Mouse (Mus musculus): ENCODE measurements at regions not wholly inside any gene's neighbourhood (a gene's known extent, or its start where the extent isn't known, plus 50 kb on each side); places are given as distances from the start of the nearest gene placed in this dataset.

DNA sequence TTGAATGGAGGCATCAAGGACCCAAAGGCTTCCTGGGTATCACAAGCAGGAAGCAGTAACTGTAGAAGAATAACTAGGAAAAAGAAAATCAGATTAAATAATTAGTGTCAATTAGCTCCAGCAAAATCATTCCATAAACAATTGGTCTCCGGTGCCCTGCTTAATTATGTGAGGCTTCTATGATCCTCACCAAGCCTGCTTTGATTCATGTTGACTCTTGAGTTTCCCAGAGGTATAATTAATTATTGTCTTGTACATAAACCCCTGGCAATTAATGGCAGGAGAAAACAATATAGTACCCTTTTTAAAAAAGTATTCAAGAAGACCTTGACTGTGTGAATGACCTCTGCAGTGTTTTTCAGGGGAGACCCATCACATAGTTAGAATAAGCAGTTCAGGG lies 61.5 kb upstream of the Sp8 start:
- Histone ChIP-seq H3K4me1 (replicated peaks) (no peaks in the 10 kb centered on the region), H3K27ac (no peak overlapping the region), H3K27me3 (no peaks in the 10 kb centered on the region), H3K4me2 (no peak overlapping the region), H3K9me3 (no peaks in the 10 kb centered on the region), H3K9ac (replicated peaks) (no peak overlapping the region), H3K36me3 (no peaks in the 10 kb centered on the region), H3K4me3 (replicated peaks) (no peak overlapping the region)
- 56% methylated on average over 1 of the region's 1 CpGs for WGBS
- no peak for ATAC-seq (ENCODE audit: insufficient number of reproducible peaks, insufficient read depth, low FRiP score, low TSS enrichment, low read depth)

DNA sequence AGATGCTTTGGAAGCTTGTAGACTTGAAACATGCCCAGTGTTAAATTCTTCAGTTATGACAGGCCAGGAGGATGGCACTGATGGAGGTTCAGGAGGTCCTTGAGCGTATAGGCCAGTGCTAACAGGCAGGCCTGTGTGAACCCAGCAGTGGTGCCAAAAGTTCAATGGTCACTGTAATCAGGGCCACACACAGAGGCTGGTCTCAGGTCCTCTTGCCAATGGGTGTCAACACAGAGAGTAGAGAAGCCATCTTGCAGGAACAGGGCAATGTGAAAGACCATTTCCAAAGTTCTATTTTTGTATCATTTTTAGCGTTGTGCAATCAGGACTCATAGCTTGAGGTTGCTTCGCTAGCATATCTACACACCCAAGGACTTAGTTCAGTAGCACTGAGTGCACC lies 64.2 kb upstream of the Sp8 start:
- H3K4me3 ChIP-seq (replicated peaks): no peak overlapping the region
- H3K27me3 ChIP-seq: no peaks in the 10 kb centered on the region
- no peaks in the 10 kb centered on the region for H3K36me3 ChIP-seq
- no peak for ATAC-seq (ENCODE audit: insufficient number of reproducible peaks, insufficient read depth, low FRiP score, low TSS enrichment, low read depth)
- no peaks in the 10 kb centered on the region for H3K9me3 ChIP-seq
- no peak overlapping the region for H3K4me2 ChIP-seq
- 91% methylated on average over 3 of the region's 3 CpGs for WGBS
- H3K9ac ChIP-seq (replicated peaks): no peak overlapping the region
- no peaks in the 10 kb centered on the region for H3K4me1 ChIP-seq (replicated peaks)
- no peak overlapping the region for H3K27ac ChIP-seq

DNA sequence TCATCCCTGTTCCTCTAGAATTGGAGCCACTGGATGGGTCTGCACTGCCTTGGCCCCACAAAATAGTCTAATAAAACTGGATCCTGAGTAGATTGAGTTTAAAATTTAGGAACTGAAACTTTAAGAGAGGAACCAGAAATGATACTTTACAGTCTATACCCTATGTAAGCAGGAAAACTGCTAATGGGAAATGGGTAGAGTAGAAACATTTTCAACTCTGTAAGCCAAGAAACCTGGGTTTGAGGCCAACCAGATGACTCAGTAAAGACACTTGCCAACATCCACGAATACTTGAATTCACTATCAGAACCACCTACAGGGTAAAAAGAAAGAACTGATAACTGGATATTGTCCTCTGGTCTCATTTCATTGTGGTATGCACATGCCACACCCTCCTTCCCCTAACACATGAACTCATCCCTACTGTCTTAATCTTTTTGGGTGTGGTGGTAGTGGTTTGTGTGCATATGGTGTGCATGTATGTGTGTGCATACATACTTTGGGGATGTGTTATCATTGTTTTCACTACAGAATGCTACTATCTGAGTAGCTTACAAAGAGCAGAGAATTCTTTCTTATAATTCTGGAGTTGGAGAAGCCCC lies 70.6 kb upstream of the Sp8 start:
- WGBS: 84% methylated on average over 1 of the region's 1 CpGs
- no peaks in the 10 kb centered on the region for H3K27me3 ChIP-seq

DNA sequence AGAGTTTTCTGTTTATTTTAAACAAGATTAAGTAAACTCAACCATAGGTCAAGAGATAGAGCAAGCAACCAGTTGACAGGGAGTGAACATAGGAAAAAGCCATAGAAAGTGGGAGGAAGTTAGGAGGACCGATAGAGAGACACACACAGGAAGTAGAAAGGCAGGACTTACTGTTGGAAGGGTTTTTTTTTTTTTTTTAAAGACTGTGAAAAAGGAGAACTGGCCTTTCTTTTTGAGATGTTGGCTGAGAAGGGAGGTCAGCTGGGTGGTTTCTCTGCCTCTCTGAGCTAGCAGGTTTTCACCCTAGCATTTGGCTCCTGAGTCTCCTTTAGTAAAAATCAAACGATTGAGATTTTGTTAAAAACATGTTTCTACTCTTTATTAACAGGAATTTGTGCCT lies 73.3 kb upstream of the Sp8 start:
- H3K4me3 ChIP-seq (replicated peaks): no peak overlapping the region
- no peaks in the 10 kb centered on the region for H3K9me3 ChIP-seq
- no peak for ATAC-seq (ENCODE audit: insufficient number of reproducible peaks, insufficient read depth, low FRiP score, low TSS enrichment, low read depth)
- no peak overlapping the region for H3K27ac ChIP-seq
- H3K27me3 ChIP-seq: no peaks in the 10 kb centered on the region
- H3K4me2 ChIP-seq: no peak overlapping the region
- WGBS: 82% methylated on average over 2 of the region's 2 CpGs
- no peaks in the 10 kb centered on the region for H3K4me1 ChIP-seq (replicated peaks)
- no peaks in the 10 kb centered on the region for H3K36me3 ChIP-seq
- no peak overlapping the region for H3K9ac ChIP-seq (replicated peaks)

More for the DNA sequence above, 70.6 kb upstream of the Sp8 start:
- Histone ChIP-seq H3K4me1 (replicated peaks) (no peaks in the 10 kb centered on the region), H3K9ac (replicated peaks) (no peak overlapping the region), H3K4me3 (replicated peaks) (no peak overlapping the region), H3K36me3 (no peaks in the 10 kb centered on the region), H3K27ac (no peak overlapping the region), H3K9me3 (no peaks in the 10 kb centered on the region), H3K4me2 (no peak overlapping the region)
- no peak for ATAC-seq (ENCODE audit: insufficient number of reproducible peaks, insufficient read depth, low FRiP score, low TSS enrichment, low read depth)

DNA sequence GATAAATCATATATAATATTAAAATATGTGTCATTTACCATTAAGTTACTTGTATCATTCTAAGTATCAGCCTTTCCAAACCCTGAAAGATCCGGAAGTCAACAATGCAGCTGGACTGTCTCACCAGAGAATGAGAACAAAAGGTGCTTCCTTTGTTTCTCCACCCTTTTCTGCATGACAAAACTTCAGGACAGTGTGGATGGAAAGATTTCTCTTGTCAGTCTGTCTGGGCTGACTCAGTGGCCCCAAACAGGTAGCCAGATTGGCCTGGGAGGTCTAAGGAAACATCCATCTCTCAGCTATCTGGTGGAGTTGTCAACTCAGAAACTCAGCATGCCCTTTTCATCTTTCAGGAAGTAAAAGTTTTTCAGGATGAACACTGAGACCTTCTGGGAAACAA lies 79.7 kb upstream of the Sp8 start:
- ATAC-seq (ENCODE audit: insufficient number of reproducible peaks, insufficient read depth, low FRiP score, low TSS enrichment, low read depth): no peak
- H3K27me3 ChIP-seq: no peaks in the 10 kb centered on the region
- no peak overlapping the region for H3K9ac ChIP-seq (replicated peaks)
- H3K9me3 ChIP-seq: no peaks in the 10 kb centered on the region
- no peak overlapping the region for H3K27ac ChIP-seq
- no peak overlapping the region for H3K4me3 ChIP-seq (replicated peaks)
- H3K4me1 ChIP-seq (replicated peaks): no peaks in the 10 kb centered on the region
- H3K4me2 ChIP-seq: no peak overlapping the region
- no peaks in the 10 kb centered on the region for H3K36me3 ChIP-seq
- 79% methylated on average over 1 of the region's 1 CpGs for WGBS

DNA sequence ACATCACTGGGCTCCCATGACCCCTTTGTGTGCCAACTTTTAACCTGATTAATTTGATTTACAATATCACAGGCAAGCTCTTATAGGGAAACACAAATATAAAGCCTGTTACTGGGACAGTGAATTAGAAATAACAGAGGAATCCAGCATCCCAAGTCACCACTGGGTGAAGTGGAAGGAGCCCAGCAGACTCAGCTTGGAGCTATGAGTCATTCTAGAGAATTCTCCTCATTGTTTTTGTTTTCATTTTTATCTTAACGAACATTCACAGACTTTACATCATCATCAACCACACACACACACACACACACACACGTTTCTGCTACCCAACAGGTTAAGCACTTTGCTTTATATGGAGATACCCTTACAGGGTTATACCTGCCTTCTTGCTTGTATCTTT lies 92.1 kb upstream of the Sp8 start:
- Histone ChIP-seq H3K4me1 (replicated peaks) (no peaks in the 10 kb centered on the region), H3K4me2 (no peak overlapping the region), H3K27me3 (no peaks in the 10 kb centered on the region), H3K27ac (no peak overlapping the region), H3K36me3 (no peaks in the 10 kb centered on the region), H3K9me3 (no peaks in the 10 kb centered on the region), H3K9ac (replicated peaks) (no peak overlapping the region), H3K4me3 (replicated peaks) (no peak overlapping the region)
- ATAC-seq (ENCODE audit: insufficient number of reproducible peaks, insufficient read depth, low FRiP score, low TSS enrichment, low read depth): no peak
- WGBS: 73% methylated on average over 2 of the region's 2 CpGs

DNA sequence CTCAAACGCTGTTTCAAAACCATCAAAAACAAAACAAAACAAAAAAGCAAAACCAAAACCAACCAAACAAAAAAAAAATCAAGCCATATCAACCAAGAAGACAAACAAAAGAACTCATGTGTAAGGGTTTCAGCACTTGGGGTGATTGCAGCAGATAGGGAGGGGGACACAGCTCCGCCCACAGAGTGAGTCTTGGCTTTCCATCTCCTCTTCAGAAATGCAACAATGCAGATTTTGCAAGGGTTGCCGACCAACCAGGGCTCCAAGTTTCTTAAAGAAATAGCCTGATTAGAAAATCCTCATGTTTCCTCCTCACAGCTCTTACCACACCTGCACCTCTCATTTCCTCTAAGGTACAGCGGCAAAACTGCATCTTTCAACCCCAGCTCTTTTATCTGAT lies 107.0 kb upstream of the Sp8 start:
- WGBS: 74% methylated on average over 4 of the region's 4 CpGs
- H3K27me3 ChIP-seq: no peaks in the 10 kb centered on the region
- H3K36me3 ChIP-seq: no peaks in the 10 kb centered on the region
- no peak overlapping the region for H3K4me3 ChIP-seq (replicated peaks)
- no peak overlapping the region for H3K4me2 ChIP-seq
- no peak overlapping the region for H3K27ac ChIP-seq
- no peak for ATAC-seq (ENCODE audit: insufficient number of reproducible peaks, insufficient read depth, low FRiP score, low TSS enrichment, low read depth)
- no peak overlapping the region for H3K9ac ChIP-seq (replicated peaks)
- H3K9me3 ChIP-seq: no peaks in the 10 kb centered on the region
- H3K4me1 ChIP-seq (replicated peaks): no peaks in the 10 kb centered on the region

DNA sequence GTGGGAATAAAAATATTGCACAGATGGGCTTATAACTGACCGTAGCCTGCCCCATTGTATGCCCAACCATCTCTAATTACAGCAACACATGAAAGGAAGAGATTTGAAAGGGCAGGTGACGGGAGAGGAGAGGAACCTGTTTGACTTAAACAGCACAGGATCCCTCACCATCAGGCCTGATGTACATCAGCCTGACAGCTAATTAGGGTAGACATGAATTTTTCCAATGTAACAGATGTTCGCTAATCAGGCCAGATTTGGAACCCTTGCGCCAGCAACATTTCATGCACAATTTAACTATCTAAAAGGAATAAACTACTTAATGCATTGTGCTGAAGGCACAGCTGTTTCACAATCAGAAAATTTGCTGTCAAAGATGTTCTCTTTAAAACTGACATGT lies 120.2 kb upstream of the Sp8 start:
- H3K36me3 ChIP-seq: no peaks in the 10 kb centered on the region
- H3K9me3 ChIP-seq: no peaks in the 10 kb centered on the region
- H3K27me3 ChIP-seq: no peaks in the 10 kb centered on the region
- H3K9ac ChIP-seq (replicated peaks): no peak overlapping the region
- no peak overlapping the region for H3K4me3 ChIP-seq (replicated peaks)
- no peak for ATAC-seq (ENCODE audit: insufficient number of reproducible peaks, insufficient read depth, low FRiP score, low TSS enrichment, low read depth)
- H3K4me2 ChIP-seq: no peak overlapping the region
- no peak overlapping the region for H3K27ac ChIP-seq
- H3K4me1 ChIP-seq (replicated peaks): no peaks in the 10 kb centered on the region
- 69% methylated on average over 4 of the region's 4 CpGs for WGBS

DNA sequence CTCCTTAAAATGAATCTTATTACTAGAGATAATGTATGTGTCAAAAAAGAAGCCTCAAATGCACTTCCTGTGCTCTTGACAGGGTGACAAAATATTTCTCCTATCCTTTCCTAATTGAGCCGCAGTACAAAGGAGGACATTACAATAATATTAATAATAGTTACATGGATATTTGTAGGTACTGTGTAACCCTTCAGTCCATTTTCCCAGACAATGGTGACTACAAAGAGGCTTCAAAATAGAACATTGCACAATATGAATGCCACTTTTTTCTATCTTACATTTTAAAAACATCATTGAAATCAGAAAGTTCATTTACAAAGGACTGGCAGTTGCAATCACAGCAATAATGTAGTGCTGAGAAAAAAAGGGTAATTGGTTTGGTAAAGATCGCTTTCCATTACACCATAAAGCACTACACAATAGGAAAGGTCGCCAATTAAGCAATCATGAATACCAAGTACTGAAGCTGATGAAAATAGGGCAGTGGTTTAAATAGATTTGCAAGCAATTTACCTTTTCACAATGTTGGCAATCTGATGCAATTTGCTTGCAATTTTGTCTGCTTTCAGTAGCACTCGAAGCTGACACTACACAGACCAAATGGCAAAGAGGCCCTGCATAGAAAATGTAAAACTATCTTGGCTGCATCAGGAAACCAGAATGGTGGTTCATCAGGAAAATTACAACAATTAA lies 126.1 kb upstream of the Sp8 start:
- Histone ChIP-seq H3K9ac (replicated peaks) (no peak overlapping the region), H3K4me2 (no peak overlapping the region), H3K27me3 (no peaks in the 10 kb centered on the region), H3K4me1 (replicated peaks) (no peaks in the 10 kb centered on the region), H3K4me3 (replicated peaks) (no peak overlapping the region), H3K9me3 (no peaks in the 10 kb centered on the region), H3K27ac (no peak overlapping the region), H3K36me3 (no peaks in the 10 kb centered on the region)
- WGBS: 71% methylated on average over 4 of the region's 4 CpGs
- no peak for ATAC-seq (ENCODE audit: insufficient number of reproducible peaks, insufficient read depth, low FRiP score, low TSS enrichment, low read depth)

DNA sequence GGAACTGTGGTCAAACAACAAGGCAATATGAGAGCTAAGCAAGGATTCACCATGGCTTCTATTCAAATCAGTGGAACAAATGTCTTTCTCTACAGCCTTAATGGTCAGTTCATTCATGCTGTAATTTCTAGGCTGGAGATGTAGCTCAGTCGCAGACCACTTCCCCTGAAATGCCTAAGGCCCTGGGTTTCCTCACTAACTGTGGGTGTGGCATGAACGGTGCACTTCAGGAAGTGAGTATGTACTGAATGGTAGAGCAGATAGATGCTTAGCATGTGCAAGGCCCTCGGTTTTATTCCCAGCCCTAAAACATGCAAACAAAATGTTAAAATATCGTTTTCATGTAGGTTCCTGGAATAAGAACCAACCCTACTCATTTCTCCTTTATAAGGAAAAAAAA lies 129.3 kb upstream of the Sp8 start:
- H3K9me3 ChIP-seq: no peaks in the 10 kb centered on the region
- no peak overlapping the region for H3K27ac ChIP-seq
- ATAC-seq (ENCODE audit: insufficient number of reproducible peaks, insufficient read depth, low FRiP score, low TSS enrichment, low read depth): no peak
- 80% methylated on average over 4 of the region's 4 CpGs for WGBS
- H3K9ac ChIP-seq (replicated peaks): no peak overlapping the region
- H3K36me3 ChIP-seq: no peaks in the 10 kb centered on the region
- no peak overlapping the region for H3K4me3 ChIP-seq (replicated peaks)
- H3K4me2 ChIP-seq: no peak overlapping the region
- H3K27me3 ChIP-seq: no peaks in the 10 kb centered on the region
- no peaks in the 10 kb centered on the region for H3K4me1 ChIP-seq (replicated peaks)

DNA sequence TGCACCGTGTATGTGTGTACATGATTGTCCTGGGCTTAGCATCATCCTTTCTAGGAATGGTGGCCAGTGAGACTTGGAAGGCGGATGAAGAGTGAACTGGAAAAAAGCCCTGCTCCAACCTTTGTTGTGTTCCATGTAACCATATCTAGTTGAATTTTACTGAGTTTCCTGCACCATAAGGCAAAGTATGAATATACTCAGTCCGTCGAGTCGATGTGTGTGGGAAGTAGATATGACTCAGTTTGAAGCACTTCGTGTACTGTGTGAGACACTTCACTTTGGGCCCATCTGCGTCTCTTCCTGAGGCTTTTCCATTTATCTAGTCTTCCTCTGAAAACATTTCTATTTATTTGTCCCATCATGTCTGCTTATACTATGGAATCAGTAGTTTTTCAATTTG lies 139.5 kb upstream of the Sp8 start:
- H3K4me3 ChIP-seq (replicated peaks): no peak overlapping the region
- H3K4me1 ChIP-seq (replicated peaks): no peaks in the 10 kb centered on the region
- H3K27me3 ChIP-seq: no peaks in the 10 kb centered on the region
- H3K27ac ChIP-seq: no peak overlapping the region
- no peaks in the 10 kb centered on the region for H3K9me3 ChIP-seq
- no peak overlapping the region for H3K4me2 ChIP-seq
- no peak overlapping the region for H3K9ac ChIP-seq (replicated peaks)
- H3K36me3 ChIP-seq: no peaks in the 10 kb centered on the region
- 93% methylated on average over 7 of the region's 7 CpGs for WGBS
- no peak for ATAC-seq (ENCODE audit: insufficient number of reproducible peaks, insufficient read depth, low FRiP score, low TSS enrichment, low read depth)

DNA sequence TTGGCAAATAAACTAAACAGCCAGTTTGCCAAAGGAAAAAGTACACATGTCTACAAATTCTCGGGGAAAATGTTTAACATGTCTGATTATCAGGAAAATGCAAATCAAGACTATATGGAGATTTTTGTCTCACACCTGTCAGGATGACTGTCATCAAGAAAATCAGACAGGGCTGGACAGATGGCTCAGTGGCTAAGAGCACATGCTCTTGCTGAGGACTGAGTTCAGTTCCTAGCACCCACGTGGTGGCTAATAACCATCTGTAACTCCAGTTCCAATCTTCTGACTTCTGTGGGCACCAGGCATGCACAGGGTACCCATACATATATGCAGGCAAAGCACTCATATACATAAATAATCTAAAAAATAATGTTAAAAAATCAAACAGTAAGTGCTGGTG lies 141.3 kb upstream of the Sp8 start:
- Histone ChIP-seq H3K9ac (replicated peaks) (no peak overlapping the region), H3K36me3 (no peaks in the 10 kb centered on the region), H3K4me2 (no peak overlapping the region), H3K9me3 (no peaks in the 10 kb centered on the region), H3K4me1 (replicated peaks) (no peaks in the 10 kb centered on the region), H3K4me3 (replicated peaks) (no peak overlapping the region), H3K27ac (no peak overlapping the region), H3K27me3 (no peaks in the 10 kb centered on the region)
- 82% methylated on average over 2 of the region's 2 CpGs for WGBS
- ATAC-seq (ENCODE audit: insufficient number of reproducible peaks, insufficient read depth, low FRiP score, low TSS enrichment, low read depth): no peak

All from limb, embryonic 12.5 days (tissue).